Mouse (Mus musculus) adrenal gland, adult 2 months (tissue): Measurements from ENCODE around the gene Lmx1b. TPM values are rescaled to one million over a fixed set of nuclear protein-coding genes. Genes with fewer than 3 reads are reported as not detected.

Experiments used
- DNase-seq: peaks from one replicate; pipeline ENCODE4 v3.0.0; 2021
- polyA plus RNA-seq: library from polyadenylated mRNA; depleted of rRNA; stranded (reverse); fragments of >200 nt; gene quantifications from 2 replicates; pipeline ENCODE4 v1.2.3, GENCODE M21; 2012
- total RNA-seq, 2 experiments: library from RNA; stranded (reverse); gene quantifications; 2 replicates each; pipeline ENCODE4 v1.2.3; 2021

Lmx1b gene
- total and polyA plus RNA-seq, 3 experiments, result not detected

- DNase-seq, result no peak
Observed at GRCm38 (mm10) chr2:33643721-33644713, 3.7 kb upstream of the Lmx1b start.

- DNase-seq, result peak; percentile 83
Observed at GRCm38 (mm10) chr2:33642650-33643458, 2.5 kb upstream of the Lmx1b start.

GRCm38 (mm10) chr2:33641859-33642571 is 1.7 kb upstream of the Lmx1b start:
- DNase-seq, result no peak

- DNase-seq, result peak; percentile 61
Observed at GRCm38 (mm10) chr2:33640978-33641858, 907 bp upstream of the Lmx1b start.

GRCm38 (mm10) chr2:33639301-33640170 is 775 bp downstream of the Lmx1b start:
- peak; percentile 48 for DNase-seq

GRCm38 (mm10) chr2:33638141-33638733 is 2.1 kb downstream of the Lmx1b start:
- no peak for DNase-seq

- DNase-seq, result no peak
Observed at GRCm38 (mm10) chr2:33637288-33637687, 3.0 kb downstream of the Lmx1b start.

GRCm38 (mm10) chr2:33636628-33637188 is 3.6 kb downstream of the Lmx1b start:
- no peak for DNase-seq

- DNase-seq, result no peak
Observed at GRCm38 (mm10) chr2:33636117-33636521, 4.2 kb downstream of the Lmx1b start.

GRCm38 (mm10) chr2:33635323-33636116 is 4.8 kb downstream of the Lmx1b start:
- DNase-seq, result no peak

GRCm38 (mm10) chr2:33634481-33635090 is 5.7 kb downstream of the Lmx1b start:
- DNase-seq, result no peak

- no peak for DNase-seq
Observed at GRCm38 (mm10) chr2:33633955-33634354, 6.4 kb downstream of the Lmx1b start.

GRCm38 (mm10) chr2:33633237-33633636 is 7.1 kb downstream of the Lmx1b start:
- DNase-seq, result no peak

- DNase-seq, result no peak
Observed at GRCm38 (mm10) chr2:33632551-33633059, 7.7 kb downstream of the Lmx1b start.

GRCm38 (mm10) chr2:33631708-33632343 is 8.5 kb downstream of the Lmx1b start:
- no peak for DNase-seq

GRCm38 (mm10) chr2:33631022-33631707 is 9.1 kb downstream of the Lmx1b start:
- no peak for DNase-seq
